Mouse (Mus musculus) brain, embryonic 14.5 days (tissue): Measurements from ENCODE around the gene Trim10. TPM values are rescaled to one million over a fixed set of nuclear protein-coding genes. Genes with fewer than 3 reads are reported as not detected.

ENCODE experiments used
- DNase-seq: peaks from one replicate; pipeline ENCODE4 v3.0.0-alpha.2; 2011; ENCODE audit warnings: low read depth
- CTCF ChIP-seq: fragments of 200-500 bp; IDR thresholded peaks from 2 replicates; pipeline ENCODE4 v1.5.1; 2012; ENCODE audit warnings: inconsistent platforms, mild to moderate bottlenecking, moderate library complexity, borderline replicate concordance; ENCODE audit not compliant: insufficient read depth, insufficient read length; ENCODE audit errors: extremely low read depth
- POLR2A ChIP-seq: fragments of 200-500 bp; IDR thresholded peaks from 2 replicates; pipeline ENCODE4 v1.6.1; 2012; ENCODE audit warnings: mild to moderate bottlenecking, inconsistent platforms, borderline replicate concordance; ENCODE audit not compliant: poor library complexity, insufficient read depth, insufficient read length, severe bottlenecking; ENCODE audit errors: extremely low read depth
- polyA plus RNA-seq: library from polyadenylated mRNA; depleted of rRNA; stranded (reverse); fragments of >200 nt; gene quantifications from 2 replicates; pipeline ENCODE4 v1.2.3, GENCODE M21; 2012

Gene Trim10
- polyA plus RNA-seq, 1 experiment = 0.52 TPM

DNA sequence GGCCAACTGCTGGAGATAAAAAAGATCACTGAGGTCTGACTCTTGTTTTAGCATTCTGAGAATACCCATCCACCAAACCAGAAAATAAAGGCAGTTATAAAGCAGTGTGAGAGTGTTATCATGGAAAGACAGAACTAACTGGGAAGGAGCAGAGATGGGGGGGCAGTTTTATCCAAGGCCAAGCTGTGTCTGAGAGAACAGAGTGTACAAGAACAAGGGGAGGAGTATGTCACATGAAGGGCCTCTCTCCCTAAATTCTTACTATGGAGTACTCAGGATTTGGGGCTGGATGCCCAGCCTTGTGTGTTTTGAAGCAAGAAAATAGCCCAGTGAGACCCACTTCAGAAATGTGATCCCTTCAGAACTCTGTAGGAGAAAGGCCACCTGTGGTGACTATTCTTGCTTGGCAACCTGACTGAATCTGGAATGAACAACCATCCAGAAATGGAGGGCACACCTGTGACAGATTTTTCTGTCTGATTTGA, 28.4 kb upstream of the Trim10 start:
- TF ChIP-seq CTCF (no peak), POLR2A (no peak)
- DNase-seq = no peak

GRCm38 (mm10) chr17:36843696-36844095, 25.7 kb upstream of the Trim10 start:
- TF ChIP-seq CTCF (no peak), POLR2A (no peak)
- DNase-seq = no peak

DNA sequence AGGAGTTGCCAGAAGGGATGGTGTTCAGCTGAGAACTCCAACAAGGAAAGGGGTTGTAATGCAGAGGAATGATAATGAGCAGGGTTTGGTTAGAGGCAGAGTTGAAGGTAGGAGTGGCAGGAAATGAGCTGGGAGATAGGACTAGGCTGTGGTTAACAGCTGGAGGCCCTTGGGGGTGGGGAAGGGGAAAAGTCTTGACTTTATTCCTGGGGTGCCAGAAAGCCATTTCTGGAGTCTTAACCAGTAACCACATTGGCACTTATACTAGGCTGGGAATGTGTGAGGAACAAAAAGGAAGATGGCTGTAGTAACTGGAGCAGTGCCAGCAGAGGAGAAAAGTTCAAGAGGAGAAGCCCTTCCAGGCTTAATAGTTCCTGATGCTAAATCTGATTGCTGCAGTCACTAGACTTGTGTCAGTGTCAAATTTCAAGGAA, 25.1 kb upstream of the Trim10 start:
- TF ChIP-seq POLR2A = no peak
- TF ChIP-seq CTCF = no peak
- DNase-seq = no peak

DNA sequence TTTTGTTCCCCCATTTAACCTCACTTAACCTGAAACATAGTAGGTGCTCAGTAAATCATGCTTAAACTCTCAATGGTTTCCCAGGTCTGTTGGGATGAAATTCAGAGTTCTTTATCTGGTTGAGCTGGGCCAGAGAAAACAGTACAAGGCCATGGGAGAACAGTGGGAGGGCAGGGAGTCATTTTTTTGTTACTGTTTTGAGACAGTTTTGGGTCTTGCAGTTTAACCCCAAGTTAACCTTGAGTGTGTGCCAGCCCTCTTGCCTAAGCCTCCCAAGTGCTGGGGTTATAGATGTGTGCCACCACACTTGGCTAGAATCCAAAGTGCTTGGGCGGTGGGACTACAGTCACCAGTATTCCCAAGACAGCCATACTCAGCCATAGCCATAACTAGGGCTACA, 24.6 kb upstream of the Trim10 start:
- TF ChIP-seq CTCF (no peak), POLR2A (no peak)

GRCm38 (mm10) chr17:36848911-36849310, 20.5 kb upstream of the Trim10 start:
- DNase-seq = no peak
- TF ChIP-seq CTCF (no peak), POLR2A (no peak)

More for the DNA sequence above, 24.6 kb upstream of the Trim10 start:
- no peak for DNase-seq

GRCm38 (mm10) chr17:36849992-36850391, 19.4 kb upstream of the Trim10 start:
- TF ChIP-seq CTCF (no peak), POLR2A (no peak)
- DNase-seq = no peak

DNA sequence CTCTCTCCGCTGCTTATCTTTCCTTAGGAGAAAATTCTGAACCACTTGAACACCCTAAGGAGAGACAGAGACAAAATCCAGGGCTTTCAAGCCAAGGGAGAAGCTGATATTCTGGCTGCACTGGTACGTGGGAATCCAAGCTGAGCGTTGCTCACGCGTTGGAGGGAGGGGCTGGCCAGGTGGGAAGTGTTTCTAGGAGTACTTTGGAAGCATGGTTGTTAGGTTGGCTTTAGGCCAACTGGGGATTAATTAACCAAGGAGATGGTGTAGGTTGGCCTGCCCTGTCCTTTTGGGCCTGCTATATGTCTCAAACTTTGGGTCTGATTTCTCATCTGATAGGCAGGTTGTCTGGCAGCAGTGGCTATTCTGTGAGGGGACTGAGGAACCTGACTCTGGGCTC, 18.2 kb upstream of the Trim10 start:
- DNase-seq = no peak
- TF ChIP-seq CTCF = no peak
- TF ChIP-seq POLR2A = no peak

- no peak for TF ChIP-seq POLR2A
- TF ChIP-seq CTCF = no peak
Observed at GRCm38 (mm10) chr17:36851627-36852026, 17.7 kb upstream of the Trim10 start.

DNA sequence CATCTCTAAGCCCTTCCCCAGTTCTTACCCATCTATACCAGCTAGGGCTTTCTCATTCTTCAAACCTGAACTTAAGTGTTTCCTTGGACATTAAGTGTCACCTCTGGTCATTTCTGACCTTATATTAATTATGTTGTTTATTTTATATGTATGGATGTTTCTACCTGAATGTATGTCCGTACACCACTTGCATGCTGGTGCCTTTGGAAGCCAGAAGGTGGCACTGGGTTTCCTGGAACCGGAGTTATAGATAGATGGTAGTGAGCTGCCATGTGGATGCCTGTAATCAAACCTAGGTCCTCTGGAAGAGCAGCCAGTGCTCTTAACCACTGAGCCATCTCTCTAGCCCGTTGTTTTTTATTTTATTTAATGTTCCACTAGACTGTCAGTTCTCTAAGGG, 13.9 kb upstream of the Trim10 start:
- no peak for DNase-seq
- TF ChIP-seq CTCF = no peak
- TF ChIP-seq POLR2A = no peak

More at GRCm38 (mm10) chr17:36851627-36852026, 17.7 kb upstream of the Trim10 start:
- no peak for DNase-seq

GRCm38 (mm10) chr17:36856236-36856635, 13.1 kb upstream of the Trim10 start:
- TF ChIP-seq CTCF (no peak), POLR2A (no peak)
- DNase-seq = no peak

GRCm38 (mm10) chr17:36858181-36858580, 11.2 kb upstream of the Trim10 start:
- DNase-seq = no peak
- TF ChIP-seq POLR2A (no peak), CTCF (no peak)

DNA sequence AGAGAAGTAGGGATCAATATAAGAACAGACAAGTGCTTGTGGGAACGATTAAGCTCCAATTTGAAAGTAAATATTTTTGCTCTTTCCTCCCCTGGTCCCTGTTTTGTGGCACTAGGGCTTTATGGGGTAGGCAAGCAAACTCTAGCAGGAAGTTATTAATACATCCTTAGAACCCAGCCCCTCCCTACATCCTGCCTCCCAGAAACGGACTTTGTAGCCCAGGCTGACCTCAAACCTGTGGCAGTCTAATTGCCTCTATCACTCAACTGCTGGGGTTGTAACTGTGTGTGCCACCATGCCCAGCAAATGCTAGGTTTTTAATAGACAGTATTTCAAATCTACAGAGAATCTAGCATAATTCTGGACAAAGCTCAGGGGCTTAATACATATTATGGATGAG, 7.7 kb upstream of the Trim10 start:
- DNase-seq = no peak
- TF ChIP-seq POLR2A (no peak), CTCF (no peak)
